Mouse (Mus musculus) forebrain, postnatal 0 days (tissue): ENCODE measurements around the gene Smc1b. TPM values are rescaled to one million over a fixed set of nuclear protein-coding genes. Genes with fewer than 3 reads are reported as not detected.

ENCODE experiments used
- ATAC-seq: fragments of 200-750 bp; cut with Nextera tagmentation; 2 replicates; pipeline ENCODE4 v1.8.0; 2017; ENCODE audit warnings: mild to moderate bottlenecking, moderate library complexity
- DNase-seq: peaks from one replicate; pipeline ENCODE4 v3.0.0-alpha.2; 2015
- H3K27ac ChIP-seq: fragments of 300-500 bp; sonication (generic); 2 replicates; pipeline ENCODE4 v1.5.1; 2014; ENCODE audit warnings: low read depth, mild to moderate bottlenecking, antibody characterized with exemption, low read length, moderate library complexity, mixed read lengths
- H3K27me3 ChIP-seq: fragments of 300-500 bp; sonication (generic); 2 replicates; pipeline ENCODE4 v1.6.1; 2014; ENCODE audit warnings: mild to moderate bottlenecking, low read length, mixed read lengths; ENCODE audit not compliant: insufficient read depth
- H3K36me3 ChIP-seq: fragments of 300-500 bp; sonication (generic); 2 replicates; pipeline ENCODE4 v1.6.1; 2014; ENCODE audit warnings: mild to moderate bottlenecking, moderate library complexity; ENCODE audit not compliant: insufficient read depth
- H3K4me1 ChIP-seq: fragments of 300-500 bp; sonication (generic); 2 replicates; pipeline ENCODE4 v1.6.1; 2014; ENCODE audit warnings: antibody characterized with exemption; ENCODE audit not compliant: insufficient read depth
- H3K4me2 ChIP-seq: fragments of 300-500 bp; sonication (generic); 2 replicates; pipeline ENCODE4 v1.6.1; 2014; ENCODE audit warnings: low read depth, mild to moderate bottlenecking, moderate library complexity
- H3K4me3 ChIP-seq: fragments of 300-500 bp; sonication (generic); 2 replicates; pipeline ENCODE4 v1.5.1; 2014; ENCODE audit warnings: low read depth, low read length, mixed read lengths
- H3K9ac ChIP-seq: fragments of 300-500 bp; sonication (generic); 2 replicates; pipeline ENCODE4 v1.6.1; 2014; ENCODE audit warnings: mild to moderate bottlenecking
- H3K9me3 ChIP-seq: fragments of 300-500 bp; sonication (generic); 2 replicates; pipeline ENCODE4 v1.6.1; 2016; ENCODE audit warnings: low read length
- CTCF ChIP-seq: sonication (generic); IDR thresholded peaks from 2 replicates; pipeline ENCODE4 v1.5.1; 2016; ENCODE audit warnings: antibody characterized with exemption, control low read depth, low read depth
- whole genome bisulfite sequencing: fragments of 180-500 bp; shearing (Covaris S2); extraction: QIAGEN DNeasy Blood & Tissue Kit; methylation state at CpG from one replicate; pipeline ENCODE4 v1.1.7; 2014; 5-methylcytosine and 5-hydroxymethylcytosine counted together
- polyA plus RNA-seq: library from polyadenylated mRNA; unstranded; fragments of >200 nt; fragmentation: Nextera tagmentation; extraction: Ambion mirVana; gene quantifications from 2 replicates; pipeline ENCODE4 v1.2.1, GENCODE M21; 2015
- total RNA-seq: library from RNA; depleted of rRNA; stranded (reverse); fragments of >200 nt; gene quantifications from 2 replicates; pipeline ENCODE4 v1.2.3, GENCODE M21; 2014

The Smc1b gene
- total and polyA plus RNA-seq, 2 experiments from 2014 or later: 0.19 to 0.43 TPM

DNA sequence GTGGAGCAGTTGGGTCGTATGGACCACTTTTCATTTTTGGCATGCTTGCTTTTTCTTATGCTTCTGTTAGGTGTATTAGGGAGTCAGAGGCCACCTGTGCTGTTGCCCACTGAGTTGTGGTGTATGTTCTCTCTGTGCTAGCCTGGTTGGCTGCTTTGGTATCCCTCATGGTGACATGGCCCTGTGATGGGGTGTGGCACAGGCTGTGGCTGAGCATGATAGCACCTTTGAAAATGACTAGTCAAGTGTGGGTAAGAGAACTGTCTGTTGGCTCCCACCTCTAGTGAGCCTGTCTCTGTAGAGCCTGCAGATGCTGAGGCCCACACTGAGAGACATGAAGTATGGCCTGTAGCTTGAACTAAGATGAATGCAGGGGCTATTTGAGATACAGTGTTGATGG, 82.0 kb downstream of the Smc1b start:
- no peak overlapping the region for H3K27ac ChIP-seq
- no peaks in the 10 kb centered on the region for H3K4me1 ChIP-seq
- no peak overlapping the region for H3K4me2 ChIP-seq
- H3K9me3 ChIP-seq: no peaks in the 10 kb centered on the region
- no peak overlapping the region for H3K9ac ChIP-seq
- 94% methylated on average over 1 of the region's 1 CpGs for WGBS
- TF ChIP-seq CTCF: no peak
- ATAC-seq (no peak), DNase-seq (no peak)
- no peak overlapping the region for H3K4me3 ChIP-seq
- no peaks in the 10 kb centered on the region for H3K27me3 ChIP-seq
- H3K36me3 ChIP-seq: peaks cover 61% of the 10 kb centered on the region

DNA sequence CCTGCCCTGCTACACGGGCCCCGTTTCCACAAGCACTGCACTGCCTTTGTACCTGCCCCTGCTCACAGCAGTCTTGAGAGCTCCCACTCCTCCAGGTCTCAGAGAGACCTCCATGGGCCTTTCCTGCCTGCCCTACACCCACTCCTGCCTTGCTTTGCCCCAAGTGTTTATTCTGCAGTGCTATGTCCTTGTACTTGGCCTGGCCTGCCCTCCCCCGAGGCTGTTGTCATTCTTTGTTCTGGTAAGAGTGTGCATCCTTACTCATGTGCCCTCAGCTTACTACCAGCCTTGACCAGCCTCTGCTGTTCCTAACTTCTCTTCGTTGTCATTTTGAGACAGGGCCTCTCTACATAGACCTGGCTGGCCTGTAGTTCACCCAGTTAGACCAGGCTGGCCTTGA, 83.9 kb downstream of the Smc1b start:
- DNase-seq (no peak), ATAC-seq (no peak)
- WGBS: 89% methylated on average over 4 of the region's 4 CpGs
- H3K4me3 ChIP-seq: no peak overlapping the region
- no peak for TF ChIP-seq CTCF
- H3K9me3 ChIP-seq: no peaks in the 10 kb centered on the region
- peaks cover 54% of the 10 kb centered on the region for H3K36me3 ChIP-seq
- no peak overlapping the region for H3K4me2 ChIP-seq
- H3K27ac ChIP-seq: no peak overlapping the region
- H3K4me1 ChIP-seq: peaks cover 6% of the 10 kb centered on the region
- H3K27me3 ChIP-seq: no peaks in the 10 kb centered on the region
- no peak overlapping the region for H3K9ac ChIP-seq

DNA sequence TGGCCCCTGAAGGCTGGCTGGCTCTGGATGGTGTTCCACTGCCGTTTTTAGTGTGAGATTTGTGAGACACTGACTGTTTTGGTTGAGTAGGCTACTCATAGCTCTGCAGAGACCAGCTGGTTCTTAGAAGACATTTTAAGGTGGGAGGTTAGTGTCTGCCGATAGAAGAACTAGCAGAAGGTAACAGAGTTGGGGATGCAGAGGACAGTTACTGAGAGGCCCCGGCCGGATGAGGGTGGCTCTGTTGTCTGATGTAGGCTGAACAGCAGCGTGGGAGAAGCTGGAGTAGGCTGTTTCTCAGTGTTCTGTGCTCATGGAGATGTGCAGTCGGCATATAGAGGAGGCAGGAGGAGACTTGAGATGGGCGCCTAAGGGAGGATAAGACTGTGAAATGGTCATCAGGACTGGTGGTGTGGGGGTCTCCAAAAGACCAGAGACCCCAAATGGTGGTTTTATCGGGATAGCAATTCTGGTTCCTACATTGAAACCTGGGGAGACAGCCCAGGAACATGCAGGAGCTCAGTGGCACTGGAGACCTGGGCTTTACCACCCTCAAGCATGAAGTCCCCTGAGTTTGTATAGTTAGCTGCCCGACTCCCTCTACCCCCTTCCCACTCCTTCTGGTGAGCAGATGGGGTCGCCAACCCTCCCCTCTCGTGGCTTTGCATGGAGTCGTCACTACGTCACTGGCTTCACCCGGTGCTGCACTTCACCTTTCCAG, 85.4 kb downstream of the Smc1b start:
- Histone ChIP-seq H3K4me2 (no peak overlapping the region), H3K9ac (no peak overlapping the region), H3K36me3 (peaks cover 46% of the 10 kb centered on the region), H3K4me1 (peaks cover 21% of the 10 kb centered on the region), H3K27ac (no peak overlapping the region), H3K9me3 (no peaks in the 10 kb centered on the region), H3K4me3 (no peak overlapping the region), H3K27me3 (no peaks in the 10 kb centered on the region)
- TF ChIP-seq CTCF: no peak
- WGBS: 91% methylated on average over 14 of the region's 14 CpGs
- no peak for ATAC-seq
- no peak for DNase-seq

DNA sequence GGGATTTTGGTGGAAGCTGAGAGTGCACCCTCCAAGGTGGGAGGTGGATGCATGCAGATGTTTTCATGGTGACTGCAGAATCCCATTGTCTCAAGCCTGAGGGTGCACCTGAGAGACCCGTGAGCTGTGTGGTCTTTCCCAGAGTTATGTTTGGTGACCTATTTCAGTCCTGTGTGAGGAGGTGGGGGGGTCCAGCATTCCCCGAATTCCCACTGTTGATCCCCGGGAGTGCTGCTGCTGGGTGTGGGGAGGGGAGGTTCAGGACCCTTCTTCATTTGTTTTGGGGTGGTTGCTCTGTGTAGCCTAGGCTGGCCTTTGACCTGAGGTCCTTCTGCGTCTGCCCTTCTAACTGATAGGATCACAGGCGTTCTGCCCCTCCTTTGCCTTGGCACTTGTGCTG, 88.0 kb downstream of the Smc1b start:
- TF ChIP-seq CTCF: no peak
- Histone ChIP-seq H3K27ac (peak overlapping the region; percentile 82; the same call in 1 of the 2 replicates), H3K9me3 (no peaks in the 10 kb centered on the region), H3K27me3 (no peaks in the 10 kb centered on the region), H3K9ac (0 out of 2 replicates have a peak overlapping the region, but pooled peaks have one; percentile 25), H3K36me3 (peaks cover 27% of the 10 kb centered on the region), H3K4me2 (no peak overlapping the region), H3K4me3 (no peak overlapping the region), H3K4me1 (peaks cover 29% of the 10 kb centered on the region)
- ATAC-seq (no peak), DNase-seq (no peak)
- WGBS: 83% methylated on average over 5 of the region's 5 CpGs

DNA sequence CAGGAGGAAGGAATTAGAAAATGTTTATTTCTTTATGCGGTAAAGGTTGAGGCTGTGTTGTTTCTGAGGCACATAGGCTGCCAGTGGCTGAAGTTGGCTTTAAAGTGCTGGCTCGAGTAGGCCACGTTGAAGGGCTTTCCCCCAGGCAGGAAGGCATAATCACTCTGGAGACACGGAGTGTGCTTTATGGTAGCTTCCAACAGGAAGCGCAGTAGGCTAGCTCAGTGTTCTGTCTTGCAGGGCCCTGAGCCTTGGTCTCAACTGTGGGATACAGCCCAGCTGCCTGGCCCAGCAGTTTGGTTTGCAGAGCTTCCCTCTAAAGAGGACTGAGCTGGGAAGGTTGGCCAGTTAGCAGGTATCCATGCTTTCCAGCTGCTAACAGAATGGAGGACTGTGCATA, 88.6 kb downstream of the Smc1b start:
- DNase-seq: no peak
- TF ChIP-seq CTCF: no peak
- Histone ChIP-seq H3K4me3 (no peak overlapping the region), H3K27ac (peak overlapping the region; percentile 82), H3K27me3 (no peaks in the 10 kb centered on the region), H3K4me1 (peaks cover 34% of the 10 kb centered on the region), H3K4me2 (peak overlapping the region; percentile 23), H3K9ac (peak overlapping the region; percentile 25; the same call in 1 of the 2 replicates), H3K9me3 (no peaks in the 10 kb centered on the region), H3K36me3 (peaks cover 20% of the 10 kb centered on the region)
- no peak for ATAC-seq
- WGBS: 52% methylated on average over 5 of the region's 5 CpGs

DNA sequence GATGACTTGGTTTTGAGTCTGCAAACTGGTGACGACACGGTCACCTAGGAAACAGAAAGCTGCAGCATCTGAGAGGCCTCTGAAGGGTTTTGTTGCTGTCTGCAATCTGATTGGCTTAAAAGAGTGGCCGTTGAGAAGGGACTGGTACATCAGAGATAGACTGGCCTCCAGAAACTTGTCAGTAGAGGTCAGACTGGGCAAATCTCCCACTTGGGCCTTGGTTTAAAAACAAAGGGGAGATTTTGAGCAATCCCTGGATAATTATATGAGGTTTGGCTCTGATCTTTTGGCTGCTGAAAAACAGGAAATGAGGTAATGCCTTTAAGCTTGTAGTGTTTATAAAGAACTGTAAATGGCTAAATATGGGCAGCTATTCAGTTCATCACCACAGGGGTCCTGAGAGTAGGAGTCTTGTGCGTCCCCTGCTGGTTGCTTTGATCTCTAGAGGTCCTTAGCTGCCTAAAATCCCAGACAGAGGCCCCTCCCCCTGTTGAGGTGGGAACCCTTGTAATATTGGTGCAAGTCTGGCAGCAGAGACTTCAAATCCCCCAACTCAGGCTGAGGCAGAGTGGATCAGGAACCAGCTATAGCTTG, 89.3 kb downstream of the Smc1b start:
- ATAC-seq (peak; percentile 93), DNase-seq (peak; percentile 88)
- Histone ChIP-seq H3K9me3 (no peaks in the 10 kb centered on the region), H3K4me2 (peak overlapping the region; percentile 23; the same call in 1 of the 2 replicates), H3K27me3 (no peaks in the 10 kb centered on the region), H3K27ac (peak overlapping the region; percentile 82), H3K9ac (peak overlapping the region; percentile 25; the same call in 1 of the 2 replicates), H3K36me3 (peaks cover 19% of the 10 kb centered on the region), H3K4me3 (no peak overlapping the region), H3K4me1 (peaks cover 41% of the 10 kb centered on the region)
- peak; percentile 91 for TF ChIP-seq CTCF
- WGBS: under 1% methylated on average over 4 of the region's 4 CpGs

DNA sequence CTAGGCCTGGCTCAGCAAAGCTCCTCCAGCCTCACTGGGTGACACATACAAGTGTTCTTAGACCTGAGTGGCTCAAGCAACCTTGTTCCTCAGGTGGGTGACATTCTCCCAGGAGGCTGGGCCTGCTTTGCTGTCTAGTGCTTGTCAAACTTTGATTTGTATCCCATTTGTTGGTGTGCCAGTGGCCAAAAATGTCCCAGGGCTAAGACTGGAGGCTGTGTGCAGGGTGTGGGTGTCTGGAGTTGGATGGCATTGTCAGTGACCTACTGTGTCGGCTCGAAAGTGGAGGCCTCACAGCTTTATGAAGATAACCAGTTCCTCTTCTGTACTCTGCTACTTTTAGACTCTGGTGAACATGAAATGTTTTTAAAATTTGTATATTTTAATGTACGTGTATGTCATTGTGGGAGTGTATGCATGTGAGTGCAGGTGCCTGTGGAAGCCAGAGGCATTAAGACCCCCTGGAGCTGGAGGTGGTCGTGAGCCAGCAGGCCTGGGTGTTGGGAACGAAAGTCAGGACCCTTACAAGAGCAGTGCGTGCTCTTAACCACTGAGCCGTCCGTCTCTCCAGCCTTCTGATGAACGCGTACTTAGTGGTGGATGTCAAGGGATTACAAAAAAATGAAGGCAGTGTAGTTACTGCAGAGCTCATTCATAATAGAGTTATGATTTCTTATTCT, 90.1 kb downstream of the Smc1b start:
- no peak for TF ChIP-seq CTCF
- whole genome bisulfite sequencing: 54% methylated on average over 10 of the region's 10 CpGs
- DNase-seq: no peak
- ATAC-seq: no peak
- H3K27ac ChIP-seq: peak overlapping the region; percentile 82
- peaks cover 43% of the 10 kb centered on the region for H3K4me1 ChIP-seq
- H3K9ac ChIP-seq: no peak overlapping the region
- no peaks in the 10 kb centered on the region for H3K9me3 ChIP-seq
- H3K4me2 ChIP-seq: no peak overlapping the region
- no peak overlapping the region for H3K4me3 ChIP-seq
- H3K36me3 ChIP-seq: peaks cover 14% of the 10 kb centered on the region
- no peaks in the 10 kb centered on the region for H3K27me3 ChIP-seq
